Mouse (Mus musculus) heart, postnatal 25 days (tissue): ENCODE measurements around the gene Cdk12. TPM values are rescaled to one million over a fixed set of nuclear protein-coding genes. Genes with fewer than 3 reads are reported as not detected.

Experiments
- DNase-seq: peaks from one replicate; pipeline ENCODE4 v3.0.0; 2022; ENCODE audit warnings: low spot score
- intact Hi-C: fragments of 180-260 bp; cut with DNase I; formaldehyde crosslinking; loops from one replicate; pipeline ENCODE4 v1.15.1; 2025
- total RNA-seq, 2 experiments: library from RNA; stranded (reverse); gene quantifications; 2 replicates each; pipeline ENCODE4 v1.2.3; 2021

Gene Cdk12
- total RNA-seq, 2 experiments from 2014 or later: 20.7 to 23.0 TPM

- intact Hi-C loops: no loop called here
- no peak for DNase-seq
Observed at GRCm38 (mm10) chr11:98297778-98298177, 94.9 kb downstream of the Cdk12 start.

DNA sequence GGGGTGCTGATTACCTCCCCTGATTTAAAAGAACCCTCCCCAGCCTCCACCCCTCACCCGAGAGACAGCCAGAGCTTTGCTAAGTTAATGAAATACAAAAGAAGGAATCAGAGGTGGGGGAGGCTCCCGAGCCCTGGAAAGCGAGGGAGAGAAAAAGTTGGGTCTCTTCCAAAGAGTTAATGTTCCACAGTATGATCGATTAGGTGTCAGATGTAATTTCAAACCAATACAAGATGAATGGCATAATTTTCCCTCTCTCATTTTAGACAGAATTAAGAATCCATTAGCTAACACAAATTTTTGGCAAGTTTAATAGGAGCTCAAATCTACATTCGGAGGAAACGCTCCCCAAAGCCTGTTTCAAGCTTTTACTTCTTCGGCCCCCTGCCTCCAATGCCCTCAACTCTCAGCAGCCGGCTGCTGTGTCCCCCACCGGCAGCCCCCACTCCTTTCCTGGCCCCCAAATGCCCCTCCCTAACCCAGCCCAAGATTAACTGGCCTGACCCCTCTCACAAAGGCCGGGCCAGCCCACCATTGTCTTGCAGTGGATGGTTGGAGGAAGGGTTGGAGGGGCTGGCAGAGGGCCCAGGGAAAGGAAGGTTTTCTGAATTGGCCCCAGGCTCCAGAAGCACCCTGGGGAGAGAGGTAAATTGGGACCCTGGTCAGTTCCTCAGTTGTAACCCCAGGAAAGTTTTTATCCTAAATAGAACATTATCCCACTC, 95.8 kb downstream of the Cdk12 start:
- DNase-seq: peak; percentile 38
- intact Hi-C loops: no loop called here

- intact Hi-C loops: no loop called here
- no peak for DNase-seq
Observed at GRCm38 (mm10) chr11:98313790-98314323, 111.0 kb downstream of the Cdk12 start.

DNA sequence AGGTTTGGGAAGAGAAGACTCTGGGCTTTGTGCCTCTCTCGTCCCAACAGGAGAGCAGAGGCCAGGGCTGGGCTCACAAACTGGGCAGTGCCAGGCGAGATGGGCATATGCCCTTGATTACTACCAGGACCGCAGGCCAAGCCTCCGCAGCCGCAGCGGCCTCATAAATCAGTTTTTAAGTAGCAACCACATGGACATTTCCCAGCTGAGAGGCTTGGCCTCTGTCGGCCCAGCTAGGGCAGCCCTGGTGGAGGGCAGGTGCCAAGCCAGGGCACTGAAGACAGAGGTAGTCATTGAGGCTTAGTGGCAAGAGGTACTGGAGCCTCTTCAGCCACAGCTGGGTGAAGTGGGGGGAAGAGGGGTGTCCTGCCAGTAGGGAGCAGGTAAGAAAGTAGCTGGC, 114.6 kb downstream of the Cdk12 start:
- DNase-seq: no peak
- intact Hi-C loops: no loop called here

DNA sequence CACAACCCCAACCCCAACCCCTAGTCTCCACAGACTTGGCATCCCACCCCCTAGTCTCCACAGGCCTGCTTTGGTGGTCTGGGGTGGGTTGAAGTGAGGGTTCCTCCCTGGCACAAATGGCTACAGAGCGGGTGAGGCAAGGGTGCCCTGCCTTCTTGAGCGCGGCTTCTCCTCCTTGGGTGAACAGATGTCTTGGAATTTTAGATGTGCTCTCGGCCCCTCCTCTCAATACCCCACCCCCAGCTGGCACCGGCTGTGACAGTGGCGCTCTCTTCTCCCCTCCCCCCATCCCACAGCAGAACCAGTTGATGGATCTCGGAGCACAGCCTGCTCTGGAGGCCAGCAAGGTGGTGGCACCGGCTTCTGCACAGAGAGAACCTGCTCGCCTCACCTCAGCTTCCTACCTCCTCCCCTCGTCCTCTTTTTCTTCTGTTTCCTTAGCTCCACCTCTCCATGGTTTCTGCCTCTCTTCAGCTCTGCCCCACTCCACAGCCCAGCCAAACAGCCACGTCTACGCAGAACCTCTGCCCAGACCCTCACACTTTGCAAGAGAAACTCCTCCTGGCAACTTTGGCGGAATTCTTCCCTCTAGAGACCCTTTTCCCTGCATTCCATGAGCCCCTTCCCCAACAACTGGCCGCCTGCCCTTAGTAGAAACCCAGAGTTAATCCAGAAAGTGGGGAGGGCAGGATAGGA, 115.7 kb downstream of the Cdk12 start:
- intact Hi-C loops: no loop called here
- DNase-seq: no peak

DNA sequence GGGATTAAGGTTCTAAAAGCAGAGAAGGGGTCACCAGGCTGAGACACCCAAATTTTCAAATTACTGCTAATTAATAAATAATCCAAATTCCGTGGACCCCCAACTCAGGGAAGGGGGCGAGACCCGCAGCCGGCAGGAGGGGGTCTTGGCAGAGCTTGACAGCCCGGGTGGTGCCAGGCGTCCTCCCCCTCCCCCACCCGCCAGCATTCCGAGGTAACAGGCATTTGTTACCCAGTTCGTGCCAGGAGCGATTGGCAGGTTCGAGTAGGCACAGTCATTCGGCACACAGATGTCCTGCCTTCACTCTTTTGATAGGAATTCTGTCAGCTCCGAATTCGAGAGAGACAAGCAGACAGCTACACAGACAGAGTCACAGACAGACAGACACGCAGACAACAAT, 116.3 kb downstream of the Cdk12 start:
- intact Hi-C loops: no loop called here
- DNase-seq: no peak

DNA sequence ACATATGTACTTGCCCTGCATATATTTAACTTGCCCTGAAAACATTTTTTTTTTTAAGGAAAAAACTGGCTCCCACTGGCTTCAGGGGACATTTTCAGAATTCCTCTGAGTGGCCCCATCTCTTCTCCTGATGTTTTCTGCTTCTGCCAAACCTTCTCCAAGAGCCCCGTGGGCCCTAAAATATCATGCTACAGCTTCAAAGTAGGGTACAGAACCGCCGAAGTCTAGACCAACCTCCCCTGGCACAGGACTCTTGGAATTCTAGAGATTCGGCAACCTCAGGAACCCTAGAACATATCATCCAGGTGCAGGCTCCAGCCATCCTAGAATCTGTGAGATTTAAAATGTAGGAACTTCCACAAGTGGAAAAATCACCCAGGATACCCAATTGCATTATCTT, 116.7 kb downstream of the Cdk12 start:
- intact Hi-C loops: no loop called here
- DNase-seq: no peak

GRCm38 (mm10) chr11:98319944-98320343, 117.1 kb downstream of the Cdk12 start:
- no peak for DNase-seq
- intact Hi-C loops: no loop called here

DNA sequence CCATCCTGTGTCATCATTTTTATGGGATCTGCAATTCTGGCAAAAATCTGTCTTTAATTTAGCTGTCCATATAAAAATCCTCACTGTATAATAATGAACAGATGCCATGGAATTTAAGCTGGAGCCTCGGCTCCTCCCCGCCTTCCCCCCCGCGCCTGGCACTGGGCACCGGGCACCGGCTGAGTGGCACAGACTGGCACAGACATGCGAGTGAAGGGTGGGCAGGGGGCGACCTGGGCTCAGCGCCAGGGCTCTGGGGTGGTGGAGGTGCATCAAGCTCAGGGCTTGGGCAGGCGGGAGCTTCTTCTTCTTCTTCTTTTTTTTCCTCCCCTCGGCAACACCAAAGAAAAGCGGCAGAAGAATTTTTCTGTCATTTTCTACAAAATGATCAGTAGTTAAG, 117.5 kb downstream of the Cdk12 start:
- no peak for DNase-seq
- intact Hi-C loops: no loop called here

GRCm38 (mm10) chr11:98320806-98321676, 118.2 kb downstream of the Cdk12 start:
- no peak for DNase-seq
- intact Hi-C loops: no loop called here

- intact Hi-C loops: no loop called here
- no peak for DNase-seq
Observed at GRCm38 (mm10) chr11:98321677-98322003, 118.8 kb downstream of the Cdk12 start.

DNA sequence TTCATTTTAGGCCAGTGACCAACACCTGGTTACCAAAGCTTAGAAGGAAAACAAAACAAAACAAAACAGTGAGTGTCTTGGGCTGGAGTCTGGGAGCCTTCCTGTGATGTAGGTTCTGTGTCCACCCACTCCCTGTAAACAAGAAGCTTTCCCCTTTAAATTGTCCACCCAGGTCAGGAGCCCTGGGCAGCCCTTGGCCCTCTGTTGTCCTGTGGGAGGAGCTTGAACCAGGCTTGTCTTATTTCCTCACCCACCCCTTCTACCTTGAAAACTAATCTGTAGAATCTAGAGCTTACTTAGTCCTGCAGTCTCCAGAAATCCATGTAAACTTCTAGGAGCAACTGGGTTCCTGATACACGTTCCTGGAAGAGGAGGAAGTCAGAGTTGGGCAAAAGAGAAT, 119.3 kb downstream of the Cdk12 start:
- DNase-seq: no peak
- intact Hi-C loops: no loop called here

- no peak for DNase-seq
- intact Hi-C loops: no loop called here
Observed at GRCm38 (mm10) chr11:98323136-98323866, 120.4 kb downstream of the Cdk12 start.

DNA sequence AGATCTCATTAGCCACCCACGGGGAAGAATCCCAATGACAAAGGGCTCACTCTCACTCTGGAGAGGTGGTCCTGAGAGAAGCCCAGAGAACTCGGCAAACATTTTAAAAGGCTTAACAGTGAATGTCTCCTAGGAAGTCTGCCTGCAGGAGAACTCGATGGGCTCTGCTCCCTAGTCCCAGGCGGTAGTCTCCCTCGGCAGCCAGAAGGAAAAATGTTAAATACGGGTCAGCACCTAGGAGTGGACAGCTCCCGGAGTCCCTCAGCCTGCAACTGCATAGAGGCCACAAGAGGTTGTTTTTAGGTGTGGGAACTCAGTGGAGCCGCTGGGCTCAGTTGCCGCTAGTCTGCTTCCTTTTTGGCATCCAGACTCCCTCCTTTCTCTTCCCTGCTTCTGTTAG, 121.1 kb downstream of the Cdk12 start:
- DNase-seq: no peak
- intact Hi-C loops: no loop called here

DNA sequence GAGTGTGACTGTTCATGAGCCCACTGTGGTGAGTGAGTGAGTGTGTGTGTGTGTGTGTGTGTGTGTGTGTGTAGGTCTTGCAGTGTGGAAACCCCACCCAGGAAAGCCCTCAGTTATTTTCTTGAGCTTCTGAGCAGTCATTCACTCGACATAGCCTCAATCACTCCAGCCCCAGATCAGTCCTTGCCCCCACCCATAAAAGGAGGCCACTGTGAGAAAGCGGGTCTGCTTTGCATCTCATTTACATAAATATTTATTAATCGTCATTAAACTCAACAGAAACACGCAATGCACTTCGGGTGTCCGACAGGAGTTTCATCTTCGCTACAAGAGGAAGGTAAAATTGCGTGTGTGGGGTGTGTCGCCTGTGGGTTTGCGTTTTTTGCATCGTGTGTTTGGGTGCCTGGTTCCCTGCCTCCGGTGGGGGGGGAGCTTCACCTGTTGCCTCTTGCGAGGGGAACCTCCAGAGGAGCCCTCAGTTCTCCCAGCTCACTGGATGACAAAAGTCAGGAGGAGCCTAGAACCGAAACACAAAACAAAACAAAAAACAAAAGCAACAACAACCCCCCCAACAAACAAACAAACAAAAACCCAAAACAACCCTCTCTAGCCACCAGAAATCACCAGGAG, 122.4 kb downstream of the Cdk12 start:
- DNase-seq: no peak
- intact Hi-C loops: no loop called here

DNA sequence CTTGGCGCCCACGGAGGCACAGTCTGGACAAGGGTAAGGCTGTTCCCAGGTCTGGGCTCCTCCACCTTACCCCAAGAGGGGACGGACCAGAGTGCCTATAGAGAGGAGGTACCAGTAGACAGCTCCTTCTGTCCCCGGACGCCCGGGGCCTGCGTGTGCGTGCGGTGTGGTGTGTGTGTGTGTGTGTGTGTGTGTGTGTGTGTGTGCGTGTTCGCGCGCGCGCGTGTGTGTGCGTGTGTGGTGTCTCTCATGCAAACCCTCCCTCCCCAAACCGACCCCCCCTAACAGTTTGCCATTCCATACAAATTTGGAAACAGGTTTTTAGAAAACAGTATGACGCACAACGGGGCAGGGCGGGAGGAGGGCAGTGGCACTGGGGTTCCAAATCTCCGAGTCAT, 123.0 kb downstream of the Cdk12 start:
- intact Hi-C loops: no loop called here
- DNase-seq: no peak

DNA sequence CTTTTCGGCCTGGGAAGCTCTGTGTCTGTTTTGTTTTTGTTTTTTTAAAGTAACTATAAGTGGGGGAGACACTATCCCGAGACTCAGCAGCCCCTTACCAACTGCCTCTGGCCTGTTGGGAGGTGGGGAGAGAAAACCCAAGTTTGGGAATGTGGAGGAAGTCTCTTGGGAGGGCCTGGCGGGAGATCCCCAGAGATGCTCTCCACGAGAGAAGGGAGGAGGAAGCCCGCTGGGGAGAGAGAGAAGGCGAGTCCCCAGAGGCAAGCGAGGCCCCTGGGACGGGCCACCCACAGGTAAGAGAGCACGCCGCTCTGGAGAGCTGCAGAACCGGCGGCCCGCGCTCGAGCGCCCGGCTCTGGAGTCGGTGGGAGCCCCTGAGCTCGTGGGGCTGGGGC, 123.9 kb downstream of the Cdk12 start:
- intact Hi-C loops: no loop called here
- DNase-seq: no peak

GRCm38 (mm10) chr11:98327136-98328030, 124.5 kb downstream of the Cdk12 start:
- intact Hi-C loops: no loop called here
- no peak for DNase-seq

- intact Hi-C loops: no loop called here
- no peak for DNase-seq
Observed at GRCm38 (mm10) chr11:98328031-98328370, 125.1 kb downstream of the Cdk12 start.
